Mouse (Mus musculus) liver, embryonic 14.5 days (tissue): ENCODE results near the gene Ldah.

Source experiments
- CTCF ChIP-seq: IDR thresholded peaks from 2 replicates; pipeline ENCODE4 v1.5.1; 2016; ENCODE audit warnings: antibody characterized with exemption, low read depth, control low read depth
- EP300 ChIP-seq: IDR thresholded peaks from 2 replicates; pipeline ENCODE4 v1.6.1; 2016; ENCODE audit warnings: antibody characterized with exemption, low read depth

DNA sequence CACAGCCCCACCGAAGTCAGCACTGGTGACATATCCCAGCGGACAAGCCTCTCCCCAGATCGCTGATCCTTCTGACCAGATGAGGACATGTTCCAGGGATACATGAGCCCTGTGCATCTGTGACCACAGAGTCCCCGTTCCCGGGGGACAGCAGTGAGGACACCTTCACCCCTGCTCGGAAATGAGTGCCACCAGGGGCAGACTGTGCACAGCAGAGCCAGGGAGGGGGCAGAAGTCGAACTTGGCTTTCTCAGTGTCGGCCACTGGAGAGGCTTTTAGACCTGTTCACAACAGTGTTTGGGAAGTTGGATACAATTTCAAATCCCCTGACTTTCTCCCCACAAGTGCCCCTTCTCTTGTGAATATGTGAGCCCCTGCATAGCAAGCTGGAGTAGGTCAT lies 81.6 kb downstream of the Ldah start:
- no peak for TF ChIP-seq CTCF
- TF ChIP-seq EP300: no peak
